Mouse (Mus musculus) lung, postnatal 0 days (tissue): ENCODE data around the gene Ankrd33b.

Source experiments
- CTCF ChIP-seq: IDR thresholded peaks from 2 replicates; pipeline ENCODE4 v1.5.1; 2016; ENCODE audit warnings: antibody characterized with exemption, mild to moderate bottlenecking
- EP300 ChIP-seq: IDR thresholded peaks from 2 replicates; pipeline ENCODE4 v1.6.1; 2016; ENCODE audit warnings: antibody characterized with exemption, mild to moderate bottlenecking, control low read depth

DNA sequence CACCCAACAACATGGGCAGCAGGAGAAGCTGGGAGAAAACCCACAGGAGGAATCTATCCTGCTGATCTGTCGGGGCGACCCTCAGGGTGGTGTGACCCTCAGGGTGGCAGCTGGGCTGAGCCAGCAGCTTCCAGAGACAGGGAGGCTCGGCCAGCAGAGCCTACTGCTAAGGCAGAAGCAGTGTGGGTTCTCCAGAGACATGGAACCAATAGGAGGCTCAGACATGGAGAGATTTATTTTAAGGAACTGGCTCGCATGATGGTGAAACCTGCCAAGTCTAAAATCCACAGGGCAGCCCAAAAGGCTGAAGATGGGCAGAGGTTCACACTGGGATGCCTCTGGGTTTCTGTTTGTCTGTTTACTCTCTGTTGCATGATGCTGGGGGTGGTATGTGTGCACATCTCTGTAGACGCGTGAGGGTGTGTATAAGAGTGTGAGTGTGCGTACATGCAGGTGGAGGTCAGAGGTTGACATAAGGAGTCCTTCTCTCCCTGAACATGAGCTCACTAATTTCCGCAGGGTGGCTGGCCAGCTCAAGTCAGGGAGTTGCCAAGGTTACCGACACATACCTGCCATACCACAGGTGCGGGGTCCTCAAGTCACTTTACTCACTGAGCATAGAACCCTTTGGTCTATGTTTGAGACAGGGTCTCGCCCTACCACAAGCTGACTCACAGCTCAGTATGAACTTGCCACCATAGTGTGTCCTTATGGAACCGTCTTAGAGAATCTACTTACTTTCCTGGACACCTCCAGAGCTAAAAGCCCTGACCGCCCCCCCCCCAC lies 14.8 kb downstream of the Ankrd33b start:
- no peak for TF ChIP-seq CTCF
- TF ChIP-seq EP300 = no peak
